Mouse (Mus musculus) MEL (cell line): Measurements from ENCODE around the gene Brca1. TPM values are rescaled to one million over a fixed set of nuclear protein-coding genes. Genes with fewer than 3 reads are reported as not detected.

Source experiments
- DNase-seq: peaks from one replicate; pipeline ENCODE4 v3.0.0; 2011; ENCODE audit warnings: low read depth, low spot score
- H3K27ac ChIP-seq: 2 replicates; pipeline ENCODE4 v1.5.1; 2012; ENCODE audit warnings: low read depth, mild to moderate bottlenecking, control low read depth, low read length, moderate library complexity; ENCODE audit not compliant: control insufficient read depth
- H3K27me3 ChIP-seq, 2 experiments: fragments of 150-350 bp in 1 of 2; sonication (generic) in 1 of 2; 2 replicates each; pipeline ENCODE4 v1.6.1; 2012; ENCODE audit warnings: low read length in 2 of 2, mild to moderate bottlenecking in 2 of 2, improper control_type of control experiment in 1 of 2, moderate library complexity in 1 of 2; ENCODE audit not compliant: insufficient read depth in 2 of 2, control insufficient read depth in 1 of 2
- H3K36me3 ChIP-seq, 2 experiments: 2 replicates each; pipeline ENCODE4 v1.6.1; 2012 to 2014; ENCODE audit warnings: low read length in 2 of 2, improper control_type of control experiment in 1 of 2, inconsistent platforms in 1 of 2, mild to moderate bottlenecking in 1 of 2; ENCODE audit not compliant: insufficient read depth in 2 of 2, control insufficient read depth in 1 of 2
- H3K4me1 ChIP-seq, 2 experiments: fragments of 150-350 bp in 1 of 2; sonication (generic) in 1 of 2; 2 replicates each; pipeline ENCODE4 v1.6.1; 2012; ENCODE audit warnings: low read length in 2 of 2, improper control_type of control experiment in 1 of 2, mild to moderate bottlenecking in 1 of 2; ENCODE audit not compliant: insufficient read depth in 2 of 2, control insufficient read depth in 1 of 2
- H3K4me3 ChIP-seq, 2 experiments: fragments of 150-350 bp in 1 of 2; sonication (generic) in 1 of 2; 2 replicates each; pipeline ENCODE4 v1.5.1; 2012; ENCODE audit warnings: low read depth in 2 of 2, low read length in 2 of 2, mild to moderate bottlenecking in 2 of 2, moderate library complexity in 2 of 2, control low read depth in 1 of 2, improper control_type of control experiment in 1 of 2; ENCODE audit not compliant: control insufficient read depth in 1 of 2, insufficient read depth in 1 of 2
- H3K79me2 ChIP-seq: 2 replicates; pipeline ENCODE4 v1.6.1; 2012; ENCODE audit warnings: mild to moderate bottlenecking, low read length, moderate library complexity; ENCODE audit not compliant: control insufficient read depth, poor library complexity, insufficient read depth
- H3K9ac ChIP-seq: 2 replicates; pipeline ENCODE4 v1.6.1; 2012; ENCODE audit warnings: low read depth, mild to moderate bottlenecking, control low read depth, low read length, moderate library complexity; ENCODE audit not compliant: control insufficient read depth, poor library complexity, severe bottlenecking
- H3K9me3 ChIP-seq: fragments of 150-350 bp; sonication (generic); replicated peaks from 2 replicates; pipeline ENCODE4 v1.6.1; 2012; ENCODE audit warnings: mild to moderate bottlenecking, low read length, improper control_type of control experiment, moderate library complexity; ENCODE audit not compliant: insufficient read depth
- CHD2 ChIP-seq: IDR thresholded peaks from 2 replicates; pipeline ENCODE4 v1.6.1; 2011; ENCODE audit warnings: low read length, improper control_type of control experiment
- HCFC1 ChIP-seq: IDR thresholded peaks from 2 replicates; pipeline ENCODE4 v1.6.1; 2012; ENCODE audit warnings: low read depth, mild to moderate bottlenecking, inconsistent platforms, low read length, improper control_type of control experiment, moderate library complexity
- KAT2A ChIP-seq: conservative IDR thresholded peaks from 2 replicates; pipeline ENCODE4 v1.6.1; 2012; ENCODE audit warnings: low read depth, low read length, improper control_type of control experiment, inconsistent platforms
- MAFK ChIP-seq: IDR thresholded peaks from 2 replicates; pipeline ENCODE4 v1.6.1; 2011; ENCODE audit warnings: low read depth, mild to moderate bottlenecking, low read length, improper control_type of control experiment, borderline replicate concordance
- MAZ ChIP-seq: IDR thresholded peaks from 2 replicates; pipeline ENCODE4 v1.6.1; 2012; ENCODE audit warnings: low read depth, mild to moderate bottlenecking, inconsistent platforms, low read length, improper control_type of control experiment
- MXI1 ChIP-seq: IDR thresholded peaks from 2 replicates; pipeline ENCODE4 v1.6.1; 2011; ENCODE audit warnings: mild to moderate bottlenecking, low read depth, low read length, improper control_type of control experiment
- MYC ChIP-seq: IDR thresholded peaks from 2 replicates; pipeline ENCODE4 v1.6.1; 2011; ENCODE audit warnings: low read depth, mild to moderate bottlenecking, low read length, improper control_type of control experiment, moderate library complexity
- NRF1 ChIP-seq: IDR thresholded peaks from 2 replicates; pipeline ENCODE4 v1.6.1; 2014; ENCODE audit warnings: low read depth, mild to moderate bottlenecking, inconsistent platforms, low read length, improper control_type of control experiment, moderate library complexity; ENCODE audit not compliant: poor library complexity, insufficient read depth, severe bottlenecking
- POLR2AphosphoS2 ChIP-seq: IDR thresholded peaks from 2 replicates; pipeline ENCODE4 v1.6.1; 2011; ENCODE audit warnings: low read length, improper control_type of control experiment
- POLR2AphosphoS5 ChIP-seq: IDR thresholded peaks from 2 replicates; pipeline ENCODE4 v1.6.1; 2012; ENCODE audit warnings: low read depth, borderline replicate concordance, mild to moderate bottlenecking, inconsistent platforms, low read length, moderate library complexity, mixed read lengths
- RAD21 ChIP-seq: IDR thresholded peaks from 2 replicates; pipeline ENCODE4 v1.6.1; 2011; ENCODE audit warnings: mild to moderate bottlenecking, low read depth, low read length, improper control_type of control experiment
- SMC3 ChIP-seq: IDR thresholded peaks from 2 replicates; pipeline ENCODE4 v1.6.1; 2011; ENCODE audit warnings: low read depth, low read length, improper control_type of control experiment
- TBP ChIP-seq: IDR thresholded peaks from 2 replicates; pipeline ENCODE4 v1.8.0; 2011; ENCODE audit warnings: low read depth, low read length, improper control_type of control experiment
- UBTF ChIP-seq: IDR thresholded peaks from 2 replicates; pipeline ENCODE4 v1.6.1; 2012; ENCODE audit warnings: low read depth, mild to moderate bottlenecking, inconsistent platforms, low read length, improper control_type of control experiment, moderate library complexity, borderline replicate concordance; ENCODE audit not compliant: insufficient read depth
- ZC3H11A ChIP-seq: IDR thresholded peaks from 2 replicates; pipeline ENCODE4 v1.6.1; 2012; ENCODE audit warnings: low read depth, mild to moderate bottlenecking, inconsistent platforms, low read length, improper control_type of control experiment
- ZKSCAN1 ChIP-seq: IDR thresholded peaks from 2 replicates; pipeline ENCODE4 v1.6.1; 2012; ENCODE audit warnings: low read depth, mild to moderate bottlenecking, inconsistent platforms, low read length, improper control_type of control experiment, moderate library complexity
- ZMIZ1 ChIP-seq: IDR thresholded peaks from 2 replicates; pipeline ENCODE4 v1.6.1; 2012; ENCODE audit warnings: low read depth, mild to moderate bottlenecking, inconsistent platforms, low read length, improper control_type of control experiment, moderate library complexity
- ZNF384 ChIP-seq: IDR thresholded peaks from 2 replicates; pipeline ENCODE4 v1.6.1; 2012; ENCODE audit warnings: low read depth, mild to moderate bottlenecking, inconsistent platforms, low read length, improper control_type of control experiment
- polyA plus RNA-seq, 2 experiments: library from polyadenylated mRNA; stranded (reverse) in 1 of 2; unstranded in 1 of 2; fragments of >175 nt in 1 of 2; fragments of >200 nt in 1 of 2; gene quantifications; 2 replicates each; pipeline versions ENCODE4 v1.2.1 to v1.2.4; 2012; ENCODE audit warnings: low replicate concordance in 2 of 2, low read depth in 1 of 2; ENCODE audit not compliant: insufficient read length in 2 of 2, insufficient read depth in 1 of 2, missing spikeins in 1 of 2
- total RNA-seq: library from RNA; depleted of rRNA; stranded (reverse); fragments of 300-350 nt; gene quantifications from 2 replicates; pipeline ENCODE4 v1.2.3, GENCODE M21; 2012

Gene Brca1
- total and polyA plus RNA-seq, 3 experiments: 25.7 to 1,155 (median 35.3) TPM

GRCm38 (mm10) chr11:101459716-101460115 is 92.0 kb downstream of the Brca1 start:
- Histone ChIP-seq H3K9me3 (no peaks in the 10 kb centered on the region), H3K79me2 (no peaks in the 10 kb centered on the region; the same call in 1 of the 2 replicates), H3K27me3 (no peaks in the 10 kb centered on the region), H3K27ac (no peak overlapping the region), H3K4me3 (no peak overlapping the region), H3K4me1 (peaks cover 12 to 23% of the 10 kb centered on the region in 2 experiments), H3K9ac (no peak overlapping the region), H3K36me3 (peaks cover 2 to 21% of the 10 kb centered on the region in 2 experiments)
- TF ChIP-seq MYC (no peak), UBTF (no peak), POLR2AphosphoS5 (no peak), ZNF384 (no peak), ZC3H11A (no peak), MAZ (no peak), CHD2 (no peak), SMC3 (no peak)
- no peak for DNase-seq

- peaks cover 2 to 8% of the 10 kb centered on the region in 2 experiments for H3K36me3 ChIP-seq
- no peaks in the 10 kb centered on the region for H3K9me3 ChIP-seq
- TF ChIP-seq ZMIZ1 (0 out of 2 replicates have a peak, but pooled peaks have one; percentile 4), CHD2 (no peak), POLR2AphosphoS2 (peak; percentile 58; the same call in 1 of the 2 replicates)
- H3K4me1 ChIP-seq: peaks cover 6 to 8% of the 10 kb centered on the region in 2 experiments; a peak in 3 of 4 replicates
- no peak overlapping the region for H3K4me3 ChIP-seq
- H3K27ac ChIP-seq: no peak overlapping the region
- no peaks in the 10 kb centered on the region for H3K79me2 ChIP-seq
- no peaks in the 10 kb centered on the region for H3K27me3 ChIP-seq
- no peak overlapping the region for H3K9ac ChIP-seq
- no peak for DNase-seq
These were observed 93.5 kb downstream of the Brca1 start for GRCm38 (mm10) chr11:101458217-101458616.

- Histone ChIP-seq H3K9me3 (no peaks in the 10 kb centered on the region), H3K4me1 (peaks cover 3 to 8% of the 10 kb centered on the region in 2 experiments; a peak in 3 of 4 replicates), H3K9ac (no peak overlapping the region), H3K4me3 (no peak overlapping the region), H3K36me3 (peaks cover 2 to 7% of the 10 kb centered on the region in 2 experiments), H3K27ac (no peak overlapping the region), H3K27me3 (no peaks in the 10 kb centered on the region), H3K79me2 (no peaks in the 10 kb centered on the region)
- TF ChIP-seq TBP: no peak
- no peak for TF ChIP-seq POLR2AphosphoS5
- no peak for TF ChIP-seq NRF1
- no peak for TF ChIP-seq MXI1
- no peak for TF ChIP-seq KAT2A
- TF ChIP-seq ZKSCAN1: no peak
- TF ChIP-seq UBTF: no peak
- no peak for TF ChIP-seq RAD21
- no peak for TF ChIP-seq CHD2
- no peak for TF ChIP-seq ZMIZ1
- no peak for TF ChIP-seq MAFK
- TF ChIP-seq HCFC1: no peak
- no peak for DNase-seq
These were observed 94.1 kb downstream of the Brca1 start for GRCm38 (mm10) chr11:101457631-101458030.
